Mouse (Mus musculus) lung, adult 10 weeks (tissue): ENCODE measurements around the gene Syt3. TPM values are rescaled to one million over a fixed set of nuclear protein-coding genes. Genes with fewer than 3 reads are reported as not detected.

Source experiments
- polyA plus RNA-seq: library from polyadenylated mRNA; stranded (reverse); fragments of 350-450 nt; fragmentation: Illumina TruSeq; extraction: RNeasy Lipid Tissue Mini Kit (QIAGEN cat#74804); gene quantifications from one replicate; pipeline ENCODE4 v1.2.3, GENCODE M21; 2014; ENCODE audit warnings: low read depth, low replicate concordance; ENCODE audit not compliant: insufficient read depth

The Syt3 gene
- 1.0 TPM for polyA plus RNA-seq

DNA sequence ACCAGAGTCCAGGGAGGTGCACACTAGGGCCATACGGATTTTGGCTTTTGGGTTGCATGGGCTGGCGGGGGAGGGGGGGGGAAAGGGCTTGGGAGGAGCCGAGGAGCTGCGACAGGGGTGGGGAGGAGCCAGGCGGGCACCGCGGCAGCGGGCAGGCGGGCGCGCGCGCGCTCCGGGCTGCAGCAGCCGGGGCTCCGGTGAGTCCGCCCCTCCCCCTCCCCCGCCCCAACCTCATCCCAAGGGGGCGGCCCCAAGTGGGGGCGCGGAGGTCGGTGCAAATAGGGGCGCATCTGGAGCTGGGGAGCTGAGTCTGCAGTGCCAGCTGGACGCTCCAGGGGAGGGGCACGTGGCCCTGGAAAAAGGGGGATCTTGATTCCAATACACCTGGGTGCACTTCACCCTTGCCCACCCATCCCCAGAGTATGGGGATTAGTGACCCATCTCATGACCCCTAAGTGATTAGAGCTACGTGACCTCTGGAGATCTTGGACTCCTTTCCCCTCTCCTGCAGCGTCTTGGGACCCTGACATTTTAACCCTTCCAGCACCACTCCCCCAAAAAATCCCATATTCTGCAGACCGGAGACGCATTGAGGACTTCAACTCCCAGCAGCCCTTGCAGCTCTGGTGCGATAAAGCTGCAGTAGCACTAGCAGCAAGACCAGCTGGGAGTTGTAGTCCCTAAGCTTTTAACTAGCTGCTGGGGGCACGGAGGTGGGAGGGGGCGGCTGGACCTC, at the start of gene Syt3:
TSS of gene Syt3 (plus strand) at position 123 of the 736 bp plus-strand sequence.

DNA sequence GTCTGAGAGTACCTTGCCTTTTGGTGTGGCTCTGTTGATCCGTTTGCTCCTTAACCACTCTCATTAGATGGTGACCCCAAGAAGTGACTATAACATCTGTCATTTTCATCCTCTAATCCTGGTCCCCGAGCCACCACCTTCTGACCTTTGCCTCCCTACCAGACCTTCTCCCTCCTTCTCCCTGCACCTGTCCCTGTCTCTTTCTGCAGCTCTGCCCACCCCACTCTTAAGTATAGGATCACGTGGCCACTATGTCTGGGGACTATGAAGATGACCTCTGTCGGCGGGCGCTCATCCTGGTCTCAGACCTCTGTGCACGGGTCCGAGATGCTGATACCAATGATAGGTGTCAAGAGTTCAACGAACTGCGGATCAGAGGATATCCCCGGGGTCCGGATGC, 1.8 kb downstream of the Syt3 start, which contains the start of gene 1700008O03Rik:
TSS of gene 1700008O03Rik (minus strand) at position 101 of the 400 bp plus-strand sequence.

DNA sequence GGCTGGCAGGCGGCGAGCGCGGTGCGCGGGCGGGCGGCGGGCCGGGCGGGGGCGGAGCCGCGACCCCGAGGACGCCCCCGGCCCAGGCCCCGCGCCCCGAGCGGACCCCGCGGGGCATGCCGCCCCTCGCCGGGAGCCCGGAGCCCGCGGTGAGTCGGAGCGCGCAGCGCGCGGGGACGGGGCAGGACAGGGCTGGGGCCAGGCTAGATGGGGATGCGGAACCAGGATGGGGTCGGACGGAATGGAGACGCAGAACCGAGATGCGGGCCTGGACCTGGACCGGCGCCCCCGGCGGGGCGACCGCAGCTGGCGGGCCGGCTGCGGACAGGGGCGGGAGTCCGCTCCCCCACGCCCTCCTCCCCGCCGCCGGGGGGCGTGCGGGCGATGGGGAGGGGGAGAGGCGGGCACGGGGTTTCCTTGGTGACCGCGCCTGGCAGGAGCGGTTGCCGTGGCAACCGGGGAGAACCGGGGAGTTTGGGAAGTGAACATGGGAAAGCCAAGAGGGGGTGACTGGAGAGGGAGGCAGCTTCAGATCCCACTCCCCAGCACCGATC, 45.1 kb downstream of the Syt3 start, which contains the start of gene Lrrc4b:
TSS of gene Lrrc4b (plus strand) at position 51 of the 554 bp plus-strand sequence.

Other genes with a start within 250 kb of the Syt3 start
- not detected for gene Klk1b16, start 247.3 kb upstream of the Syt3 start, polyA plus RNA-seq
- gene Klk1b24, start 195.9 kb upstream of the Syt3 start, polyA plus RNA-seq: not detected
- gene Klk1b3, start 185.9 kb upstream of the Syt3 start, polyA plus RNA-seq: not detected
- gene Klk1b4, start 176.7 kb upstream of the Syt3 start, polyA plus RNA-seq: not detected
- gene Klk1b5, start 168.2 kb upstream of the Syt3 start, polyA plus RNA-seq: not detected
- gene Klk1, start 158.7 kb upstream of the Syt3 start, polyA plus RNA-seq: 1.4 TPM
- not detected for gene Gm36864, start 147.9 kb upstream of the Syt3 start, polyA plus RNA-seq
- gene 1700028J19Rik, start 137.4 kb upstream of the Syt3 start, polyA plus RNA-seq: 0.31 TPM
- 13.5 TPM for gene 2410002F23Rik, start 137.4 kb upstream of the Syt3 start, polyA plus RNA-seq
- gene Acp4, start 126.7 kb upstream of the Syt3 start, polyA plus RNA-seq: not detected
- gene Gm15517, start 122.7 kb upstream of the Syt3 start, polyA plus RNA-seq: not detected
- 3.6 TPM for gene Clec11a, start 77.2 kb upstream of the Syt3 start, polyA plus RNA-seq
- gene Shank1, start 73.8 kb upstream of the Syt3 start, polyA plus RNA-seq: 0.14 TPM
- 0.41 TPM for gene 1700008O03Rik, start 1.7 kb downstream of the Syt3 start, polyA plus RNA-seq
- gene Lrrc4b, start 44.9 kb downstream of the Syt3 start, polyA plus RNA-seq: 0.48 TPM
- gene Aspdh, start 81.3 kb downstream of the Syt3 start, polyA plus RNA-seq: not detected
- 66.0 TPM for gene Josd2, start 83.9 kb downstream of the Syt3 start, polyA plus RNA-seq
- gene Emc10, start 112.4 kb downstream of the Syt3 start, polyA plus RNA-seq: 83.9 TPM
- gene Fam71e1, start 112.5 kb downstream of the Syt3 start, polyA plus RNA-seq: 2.5 TPM
- gene Mybpc2, start 140.6 kb downstream of the Syt3 start, polyA plus RNA-seq: 0.92 TPM
- 10.6 TPM for gene Spib, start 148.0 kb downstream of the Syt3 start, polyA plus RNA-seq
- gene Pold1, start 164.7 kb downstream of the Syt3 start, polyA plus RNA-seq: 16.2 TPM
- gene Nr1h2, start 169.8 kb downstream of the Syt3 start, polyA plus RNA-seq: 56.8 TPM
- 354 TPM for gene Napsa, start 188.3 kb downstream of the Syt3 start, polyA plus RNA-seq
- 4.2 TPM for gene Kcnc3, start 206.6 kb downstream of the Syt3 start, polyA plus RNA-seq